In the genomic region with DNA sequence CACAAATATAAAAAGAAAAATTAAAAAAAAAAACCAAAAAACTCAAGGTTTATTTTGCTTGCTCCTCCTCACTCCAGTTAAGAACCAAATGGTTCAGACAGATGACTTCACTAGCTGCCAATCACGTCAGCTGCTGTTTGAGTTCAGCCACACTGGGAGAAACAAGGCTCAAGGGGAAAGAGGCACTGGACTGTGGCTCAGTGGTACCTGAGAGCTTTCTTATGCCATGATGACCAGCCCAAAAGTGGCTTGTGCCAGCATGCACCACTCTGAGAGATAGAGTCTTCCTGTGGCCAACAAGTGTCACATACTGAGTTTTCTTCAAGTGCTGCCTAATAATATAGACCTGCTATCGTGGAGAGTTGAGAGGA, we compare ENCODE assay signal across 21 mouse cellular contexts.
"Had no signal": no experiment of that assay in that cellular context is flagged by ENCODE, and none has a peak within 500 bp of the region (broad histone marks: within the 10 kb centered on the region; RNA-seq: fewer than 3 reads in every experiment).

No protein-coding gene starts in this region.

- ATAC-seq: hindbrain, postnatal 0 days; intestine, embryonic 16.5 days; liver, embryonic 12.5 days had no signal

- H3K36me3 ChIP-seq: heart, embryonic 10.5 days; heart, embryonic 12.5 days; hindbrain, embryonic 13.5 days; hindbrain, embryonic 15.5 days; kidney, embryonic 15.5 days; limb, embryonic 13.5 days; limb, embryonic 15.5 days; liver, embryonic 12.5 days had no signal

- H3K4me2 ChIP-seq: heart, embryonic 12.5 days; hindbrain, embryonic 13.5 days; hindbrain, embryonic 15.5 days; kidney, embryonic 15.5 days; limb, embryonic 13.5 days; limb, embryonic 15.5 days; liver, embryonic 12.5 days had no signal

- H3K4me1 ChIP-seq: heart, embryonic 10.5 days; heart, embryonic 12.5 days; hindbrain, embryonic 15.5 days; kidney, embryonic 15.5 days; liver, embryonic 12.5 days had no signal

- H3K9me3 ChIP-seq: heart, embryonic 10.5 days; heart, embryonic 12.5 days; hindbrain, embryonic 13.5 days; hindbrain, embryonic 15.5 days; kidney, embryonic 15.5 days; limb, embryonic 13.5 days; limb, embryonic 15.5 days; liver, embryonic 12.5 days had no signal

- H3K9ac ChIP-seq: heart, embryonic 12.5 days; hindbrain, embryonic 13.5 days; hindbrain, embryonic 15.5 days; kidney, embryonic 15.5 days; limb, embryonic 13.5 days; limb, embryonic 15.5 days; liver, embryonic 12.5 days; liver, embryonic 14.5 days had no signal

- H3K27ac ChIP-seq: heart, embryonic 10.5 days; hindbrain, embryonic 13.5 days; hindbrain, embryonic 15.5 days; hindbrain, postnatal 0 days; kidney, embryonic 15.5 days; kidney, postnatal 0 days; limb, embryonic 13.5 days; limb, embryonic 15.5 days; liver, embryonic 12.5 days; liver, embryonic 14.5 days had no signal

- DNase-seq: gastrocnemius, postnatal 14 days; gastrocnemius, postnatal 36 days; heart, postnatal 10 days; heart, postnatal 36 days; kidney, adult 11 months; kidney, postnatal 14 days; kidney, postnatal 36 days; layer of hippocampus, adult 9-11 months; lung, adult 18-20 months had no signal

- H3K27me3 ChIP-seq: heart, embryonic 12.5 days; hindbrain, embryonic 13.5 days; hindbrain, embryonic 15.5 days; kidney, embryonic 15.5 days; limb, embryonic 13.5 days; limb, embryonic 15.5 days; liver, embryonic 12.5 days had no signal

- H3K4me3 ChIP-seq: heart, embryonic 10.5 days; heart, embryonic 12.5 days; hindbrain, embryonic 13.5 days; hindbrain, embryonic 15.5 days; kidney, embryonic 15.5 days; limb, embryonic 13.5 days; limb, embryonic 15.5 days; liver, embryonic 12.5 days had no signal
